Mouse (Mus musculus) cerebellum, adult 2 months (tissue): ENCODE data around the gene Dhx30.

Source experiments
- CTCF ChIP-seq: fragments of 200-500 bp; IDR thresholded peaks from 2 replicates; pipeline ENCODE4 v1.5.1; 2011; ENCODE audit warnings: low read depth, mild to moderate bottlenecking, control low read depth, low read length, moderate library complexity, borderline replicate concordance; ENCODE audit not compliant: insufficient read depth
- POLR2A ChIP-seq: fragments of 200-500 bp; IDR thresholded peaks from 2 replicates; pipeline ENCODE4 v1.6.1; 2011; ENCODE audit warnings: low read length, control low read depth, borderline replicate concordance; ENCODE audit not compliant: insufficient read depth

GRCm38 (mm10) chr9:110053305-110054079 lies 64.1 kb downstream of the Dhx30 start:
- TF ChIP-seq CTCF (no peak), POLR2A (peak; percentile 72; the same call in 1 of the 2 replicates)
